Mouse (Mus musculus): ENCODE data around the gene Cnr2.

GRCm38 (mm10) chr4:135880018-135880417 lies 15.2 kb upstream of the Cnr2 start:
- TF ChIP-seq POLR2A (IDR thresholded peaks at IDR 0.05; ENCODE audit: low read depth, low read length) (no peak), CTCF (IDR thresholded peaks at IDR 0.05; ENCODE audit: borderline replicate concordance, insufficient read depth, low read length) (no peak)
